Mouse (Mus musculus) cerebellum, adult 2 months (tissue): ENCODE measurements around the gene Pex12.

ENCODE experiments used
- CTCF ChIP-seq: fragments of 200-500 bp; IDR thresholded peaks from 2 replicates; pipeline ENCODE4 v1.5.1; 2011; ENCODE audit warnings: low read depth, mild to moderate bottlenecking, control low read depth, low read length, moderate library complexity, borderline replicate concordance; ENCODE audit not compliant: insufficient read depth
- POLR2A ChIP-seq: fragments of 200-500 bp; IDR thresholded peaks from 2 replicates; pipeline ENCODE4 v1.6.1; 2011; ENCODE audit warnings: low read length, control low read depth, borderline replicate concordance; ENCODE audit not compliant: insufficient read depth

DNA sequence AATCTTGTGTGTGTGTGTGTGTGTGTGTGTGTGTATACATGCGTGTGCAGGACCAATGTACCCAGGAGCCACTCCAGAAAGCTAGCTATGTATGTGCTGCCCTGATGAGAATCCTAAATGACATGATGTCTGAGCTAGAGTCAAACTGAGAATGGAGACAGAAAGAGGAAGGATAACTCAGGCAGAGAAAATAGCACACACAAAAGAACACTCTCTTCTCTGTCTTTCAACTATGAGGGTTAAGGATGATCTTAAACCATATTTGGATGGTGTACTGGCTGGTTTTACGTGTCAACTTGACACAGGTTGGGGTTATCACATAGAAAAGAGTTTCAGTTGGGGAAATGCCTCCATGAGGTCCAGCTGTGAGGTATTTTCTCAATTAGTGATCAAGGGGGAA lies 12.8 kb downstream of the Pex12 start:
- TF ChIP-seq POLR2A (no peak), CTCF (no peak)
